Mouse (Mus musculus) 416B (cell line): ENCODE results near the gene Gm20824.
"Not testable (repeated sequence)": the region's sequence is repeated elsewhere in the genome, so short reads cannot be mapped to it uniquely, and the experiment has no call there.

Experiments used
- DNase-seq: peaks from one replicate; pipeline ENCODE4 v3.0.0; 2011; ENCODE audit warnings: low read depth

The Gm20824 gene

DNA sequence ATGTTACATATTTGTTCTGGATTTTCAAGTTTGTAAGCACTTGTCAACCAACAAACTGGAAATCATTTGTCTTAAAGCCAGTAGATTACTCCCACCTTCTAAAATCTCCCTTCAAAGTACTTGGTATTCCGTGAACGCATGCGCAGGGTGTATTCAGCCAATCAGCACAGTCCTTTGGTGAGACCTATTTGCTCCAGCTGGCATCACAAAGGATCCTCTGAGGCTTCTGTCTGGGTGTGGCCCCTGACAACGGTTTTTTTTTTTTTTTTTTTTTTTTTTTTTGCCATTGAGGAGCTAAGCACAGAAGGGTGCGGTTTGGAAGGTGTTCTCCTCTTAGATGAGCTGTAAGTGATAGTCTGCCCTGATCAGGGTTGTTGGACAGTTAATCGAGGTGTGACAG, at the start of gene Gm20824:
Gene Gm20824, plus strand, starts transcription at position 301 of the 400 bp plus-strand sequence.
- not testable (repeated sequence) for DNase-seq
